Mouse (Mus musculus) embryo, embryonic 11 days (tissue): ENCODE measurements at regions not wholly inside any gene's neighbourhood (a gene's known extent, or its start where the extent isn't known, plus 50 kb on each side); places are given as distances from the start of the nearest gene placed in this dataset.

Source experiments
- DNase-seq: peaks from one replicate; pipeline ENCODE4 v3.0.0-alpha.2; 2015

DNA sequence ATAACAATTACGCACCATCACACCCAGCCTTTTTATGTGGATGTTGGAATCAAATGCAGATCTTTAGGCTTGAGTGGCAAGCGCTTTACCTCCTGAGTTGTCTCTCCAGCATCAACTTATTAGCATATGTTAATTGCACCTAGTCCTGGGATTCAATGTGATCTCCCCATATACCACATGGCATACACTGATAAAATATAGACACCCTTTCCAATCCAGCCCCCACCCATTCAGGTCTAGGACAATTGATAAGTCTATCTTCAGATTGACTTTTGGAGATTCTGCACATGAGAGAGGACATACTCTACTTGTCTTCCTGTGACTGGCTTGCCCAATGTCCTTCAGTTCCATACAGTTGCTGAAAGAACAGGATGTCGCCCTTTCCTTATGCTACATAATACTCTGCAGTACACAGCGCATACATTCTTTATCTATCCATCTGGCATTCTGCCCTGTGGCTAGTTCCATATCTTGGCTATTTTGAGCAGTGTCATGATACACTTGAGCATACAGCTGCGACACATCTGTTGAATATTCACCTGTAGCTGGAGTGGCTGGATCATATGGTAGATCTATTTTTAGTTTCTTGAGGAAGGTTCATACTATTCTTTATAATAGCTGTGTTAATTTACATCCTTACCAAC is 120.3 kb downstream of the Gsdmc2 start:
- DNase-seq: no peak

DNA sequence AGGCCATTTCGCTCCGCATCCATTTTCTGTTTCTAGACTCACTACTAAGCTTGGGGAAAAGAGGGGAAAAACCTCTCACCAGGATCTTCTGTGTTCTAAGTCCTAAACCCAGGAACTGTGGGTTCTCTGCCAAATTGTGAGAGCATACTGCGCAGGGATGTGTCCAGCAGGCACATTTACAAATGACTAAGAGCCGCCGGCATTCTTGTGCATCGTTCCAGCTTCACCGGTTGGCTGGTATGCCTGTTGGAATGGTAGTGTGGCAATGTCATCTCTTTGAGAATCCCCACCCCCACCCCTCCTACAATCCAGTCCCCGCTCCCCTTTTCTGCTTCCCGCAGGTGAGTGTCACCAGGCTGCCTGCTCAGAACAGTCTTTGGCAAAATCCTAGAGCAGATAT is 122.0 kb downstream of the Gsdmc2 start:
- no peak for DNase-seq

DNA sequence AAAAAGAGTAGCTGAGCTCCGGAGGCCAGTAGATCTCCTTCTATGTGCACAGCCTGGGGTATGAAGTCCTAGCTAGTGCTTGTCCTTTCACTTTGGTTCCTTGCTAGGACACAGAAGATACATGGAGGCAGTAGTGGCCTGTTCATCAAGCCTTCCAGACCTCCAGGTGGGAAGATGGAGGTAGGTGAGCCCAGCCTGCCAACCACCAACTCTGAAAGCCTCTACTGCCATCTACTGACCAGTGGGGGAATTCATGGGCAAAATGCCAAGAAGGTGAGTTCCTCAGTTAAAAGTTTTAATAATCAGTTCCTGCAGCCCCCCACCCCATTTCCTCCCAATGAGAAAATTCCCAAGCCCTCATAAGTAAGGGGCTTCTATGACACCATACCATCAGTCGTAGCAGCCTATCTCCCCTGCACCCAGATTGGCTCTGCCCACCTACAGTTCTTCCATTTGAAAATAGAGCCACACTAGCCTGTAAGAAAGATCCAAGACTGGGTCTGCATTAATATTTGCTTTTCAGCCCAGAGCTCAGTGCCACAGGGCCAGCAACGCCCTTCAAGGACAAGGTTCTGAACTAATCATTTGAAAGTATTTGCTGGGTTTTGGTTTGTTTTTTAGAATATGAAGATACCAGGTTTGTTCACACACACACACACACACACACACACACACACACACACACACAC is 123.2 kb downstream of the Gsdmc2 start:
- peak; percentile 71 for DNase-seq

DNA sequence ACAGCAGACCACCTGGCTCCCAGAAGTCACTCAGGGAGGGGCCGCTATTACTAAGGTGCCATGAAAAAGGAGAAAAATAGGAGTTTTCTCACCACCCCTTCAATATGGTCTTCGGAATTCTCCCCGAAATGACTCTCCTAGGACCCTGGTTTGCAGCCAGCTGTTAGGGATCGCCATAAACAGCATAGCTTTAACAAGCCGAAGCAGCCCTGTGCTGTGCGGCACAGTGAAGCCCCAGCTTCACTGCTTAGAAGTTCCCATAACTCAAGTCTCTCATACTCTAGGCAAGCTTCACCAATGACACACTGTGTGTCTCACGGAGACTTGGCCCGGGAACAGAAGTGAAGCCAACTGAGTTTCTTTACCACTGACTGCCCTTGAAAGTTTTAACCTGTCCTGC is 127.2 kb downstream of the Gsdmc2 start:
- no peak for DNase-seq

DNA sequence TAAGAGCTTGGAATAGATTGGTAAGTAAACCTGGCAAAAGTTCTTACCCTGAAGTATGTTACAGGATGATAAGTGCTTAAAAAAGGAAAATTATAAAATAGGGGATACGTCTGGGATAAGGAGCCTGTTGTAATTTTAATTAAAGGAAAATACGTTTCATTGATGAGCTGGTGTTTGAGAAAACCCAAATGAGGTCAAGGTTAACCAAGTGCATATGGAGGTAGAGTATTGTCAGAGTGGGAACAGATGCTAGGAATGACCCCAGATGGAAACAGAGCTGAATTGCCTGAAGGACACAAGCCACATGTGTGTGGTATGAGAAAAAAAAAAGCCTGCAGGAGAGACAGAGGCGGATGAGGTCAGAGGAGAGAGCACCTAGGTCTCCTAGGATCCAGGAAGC is 131.3 kb downstream of the Gsdmc2 start:
- peak; percentile 38 for DNase-seq

DNA sequence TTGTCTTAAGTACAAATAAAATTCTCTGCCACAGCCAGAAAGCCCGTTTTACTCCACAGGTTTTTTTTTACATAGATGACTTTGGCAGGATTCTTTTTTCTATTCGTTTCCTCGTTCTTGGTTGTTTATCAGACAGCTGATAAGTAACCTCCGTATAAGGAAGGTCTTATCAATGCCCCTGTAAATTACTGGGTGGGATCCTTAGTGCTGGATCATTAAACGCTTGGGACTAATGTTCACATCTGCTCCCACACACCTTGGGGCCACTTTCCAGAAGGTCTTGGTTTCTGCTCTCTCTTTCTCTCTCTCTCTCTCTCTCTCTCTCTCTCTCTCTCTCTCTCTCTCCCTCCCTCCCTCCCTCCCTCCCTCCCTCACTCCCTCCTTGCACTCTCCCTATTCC is 134.6 kb downstream of the Gsdmc2 start:
- no peak for DNase-seq

DNA sequence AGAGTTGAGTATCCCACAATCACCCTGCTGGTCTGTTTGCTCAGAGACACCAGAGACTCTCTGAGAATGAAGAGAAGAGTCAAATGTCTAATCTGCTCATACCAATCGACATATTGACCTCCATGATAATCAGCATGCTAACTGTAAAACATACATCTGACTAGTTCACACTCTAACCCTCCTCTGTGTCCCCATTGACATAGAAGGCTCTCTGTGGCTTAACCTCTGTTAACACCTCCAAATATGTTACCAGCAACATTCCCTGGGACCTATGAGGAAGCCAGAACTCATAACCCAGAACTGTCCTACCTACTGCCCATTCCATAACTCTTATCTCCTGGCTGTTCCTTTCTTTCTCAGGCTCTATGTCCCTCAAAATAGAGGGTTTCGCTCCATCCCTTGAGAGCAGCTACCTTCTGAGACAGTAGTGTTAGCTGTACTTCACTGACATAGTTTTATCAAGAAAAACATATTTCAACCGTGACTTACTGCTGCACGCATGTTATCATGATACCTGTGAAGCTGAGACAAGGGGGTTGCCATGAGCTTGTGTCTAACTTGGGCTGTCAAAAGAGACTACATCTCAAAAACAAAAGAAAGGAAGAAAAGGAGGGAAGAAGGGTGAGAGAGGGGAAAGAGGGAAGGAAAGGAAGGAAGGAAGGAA is 135.6 kb downstream of the Gsdmc2 start:
- no peak for DNase-seq

DNA sequence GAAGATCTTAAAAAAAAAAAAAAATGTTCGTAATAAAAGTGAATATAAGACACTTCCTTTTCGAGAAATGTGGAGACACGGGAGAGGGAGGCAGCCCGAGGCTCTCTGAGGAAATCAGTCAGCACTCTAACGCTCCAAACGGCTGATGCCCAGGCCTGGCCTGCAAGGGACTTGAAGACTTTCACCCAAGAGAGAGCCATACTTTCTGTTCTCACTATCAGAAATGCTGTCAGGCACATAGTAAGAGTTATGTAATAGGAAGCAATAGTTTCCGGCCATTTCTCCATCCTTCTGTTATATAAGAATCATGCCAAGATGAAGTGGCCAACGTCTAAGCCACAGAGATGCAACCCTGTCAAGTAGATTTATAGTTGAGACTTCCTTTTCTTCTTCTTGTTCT is 140.3 kb downstream of the Gsdmc2 start:
- no peak for DNase-seq

DNA sequence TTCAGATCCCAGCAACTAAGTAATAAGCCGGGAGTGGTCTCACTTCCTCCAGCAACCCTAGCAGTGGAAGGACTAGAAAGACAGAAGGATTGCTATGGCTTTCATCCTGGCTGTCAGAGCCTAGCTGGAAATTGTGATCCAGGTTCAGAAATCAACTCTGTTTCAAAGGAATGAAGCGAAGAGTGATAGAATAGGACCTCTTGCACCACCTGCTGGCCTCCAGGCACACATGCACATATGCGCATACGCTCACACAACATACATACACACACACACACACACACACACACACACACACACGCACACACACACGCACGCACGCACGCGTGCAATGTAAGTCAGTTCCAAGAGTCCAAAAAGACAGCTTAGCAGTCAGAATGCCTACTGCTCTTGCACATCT is 147.1 kb downstream of the Gsdmc2 start:
- no peak for DNase-seq

DNA sequence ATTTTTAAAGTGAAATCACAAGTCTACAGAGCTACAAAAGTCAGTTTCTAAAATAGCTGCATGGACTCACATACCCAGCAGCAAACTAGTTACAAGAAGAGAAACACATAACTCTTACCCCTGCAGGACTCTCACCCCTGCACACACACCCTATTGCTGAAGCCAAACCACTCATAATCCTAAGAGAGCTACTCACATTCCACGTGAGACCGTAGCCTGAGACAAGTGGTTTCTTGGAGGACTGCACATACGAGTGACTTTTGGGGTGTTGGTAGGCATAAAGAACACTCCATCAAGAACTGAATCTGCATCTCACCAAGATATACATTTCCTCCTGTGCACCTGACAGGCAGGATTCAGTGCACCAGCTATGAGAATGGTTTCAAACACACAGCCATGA is 150.8 kb downstream of the Gsdmc2 start:
- DNase-seq: no peak

DNA sequence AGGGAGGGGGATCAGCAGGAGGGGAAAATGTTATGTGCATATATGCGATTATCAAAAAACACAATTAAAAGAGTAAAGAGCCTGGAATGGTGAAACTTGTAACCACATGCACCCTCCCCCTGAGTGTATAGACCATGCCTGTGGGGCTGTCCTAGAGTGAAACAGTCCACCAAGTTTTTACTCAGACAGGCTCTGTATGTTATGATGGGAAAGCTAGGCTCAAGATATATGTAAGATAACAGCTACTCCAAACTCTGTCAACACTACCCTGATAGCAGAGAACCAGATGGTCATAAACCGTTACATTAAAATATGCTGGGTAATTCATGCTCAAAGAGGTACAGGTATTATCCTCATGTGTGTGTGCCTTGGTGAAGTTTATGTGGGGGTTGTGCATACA is 151.4 kb downstream of the Gsdmc2 start:
- DNase-seq: no peak

DNA sequence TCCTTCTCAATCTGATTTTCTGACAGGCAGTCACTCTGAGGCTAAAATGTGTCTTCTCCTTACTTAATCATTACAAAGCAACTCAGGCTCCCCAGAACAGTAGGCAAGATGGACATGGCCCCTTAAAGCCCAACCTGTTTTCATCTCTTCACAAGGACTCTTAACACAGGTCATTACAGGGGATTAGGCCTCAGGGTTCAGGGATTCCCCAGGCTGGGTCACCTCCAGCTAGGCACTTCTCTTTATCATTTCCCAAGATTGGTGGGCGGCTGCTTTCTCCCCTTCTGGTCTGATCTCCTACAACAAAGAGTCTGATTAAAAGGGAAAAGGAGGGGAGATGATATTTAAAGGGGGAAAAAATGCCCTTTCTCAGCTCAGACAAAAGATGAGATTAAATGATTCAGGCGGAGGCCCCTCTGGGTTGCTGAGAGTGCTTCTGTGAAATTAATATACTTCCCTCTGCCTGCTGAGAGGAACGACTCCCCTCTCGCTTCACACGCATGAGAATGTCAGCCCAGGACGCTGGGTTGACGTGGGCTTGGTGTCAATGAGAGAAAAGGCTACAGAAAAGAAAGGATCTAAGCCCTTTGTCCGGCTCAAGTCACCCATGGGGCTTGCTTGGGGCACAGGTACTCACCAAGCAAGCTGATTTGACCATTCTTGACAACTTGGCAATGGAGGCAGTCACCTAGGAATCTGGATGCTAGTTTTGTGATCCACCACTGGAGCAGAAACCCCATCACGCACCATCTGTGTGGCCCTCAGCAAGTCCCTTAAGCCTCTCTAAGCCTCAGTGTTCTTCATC is 152.3 kb downstream of the Gsdmc2 start:
- peak; percentile 19 for DNase-seq

DNA sequence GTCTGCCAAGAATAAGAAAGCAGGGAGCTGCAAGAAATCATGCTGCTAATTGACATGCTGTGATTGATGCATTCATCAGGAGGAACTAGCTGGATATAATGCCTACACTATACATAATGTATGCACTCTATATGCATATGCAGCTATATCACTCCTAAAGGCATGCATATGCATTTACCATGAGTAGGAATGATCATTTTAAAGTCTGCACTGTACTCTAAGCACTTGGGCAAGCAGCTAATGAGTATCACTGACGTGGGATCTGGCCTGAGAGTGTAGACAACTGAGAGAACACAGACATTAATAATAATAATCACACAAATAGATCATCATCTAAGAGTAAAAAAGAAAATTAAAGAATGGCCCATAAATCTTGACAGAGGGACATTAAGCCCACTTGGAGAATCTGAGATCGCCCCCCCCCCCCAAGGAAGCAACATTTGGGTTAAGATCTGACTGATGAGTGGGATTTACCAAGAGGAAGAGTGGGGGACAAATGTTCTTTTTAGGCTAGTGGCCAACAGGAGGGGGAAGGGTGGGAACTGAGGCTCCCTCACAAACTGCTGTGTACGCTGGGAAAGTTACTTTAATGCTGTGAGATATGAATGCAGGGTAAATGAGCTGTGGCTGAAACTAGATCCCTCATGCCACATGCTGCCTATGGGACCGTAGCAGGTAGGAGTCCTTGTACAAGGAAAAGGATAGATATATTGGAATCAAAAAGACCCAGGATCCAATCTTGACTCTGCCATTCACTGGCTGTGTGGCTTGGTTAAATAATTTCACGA is 155.0 kb downstream of the Gsdmc2 start:
- no peak for DNase-seq

DNA sequence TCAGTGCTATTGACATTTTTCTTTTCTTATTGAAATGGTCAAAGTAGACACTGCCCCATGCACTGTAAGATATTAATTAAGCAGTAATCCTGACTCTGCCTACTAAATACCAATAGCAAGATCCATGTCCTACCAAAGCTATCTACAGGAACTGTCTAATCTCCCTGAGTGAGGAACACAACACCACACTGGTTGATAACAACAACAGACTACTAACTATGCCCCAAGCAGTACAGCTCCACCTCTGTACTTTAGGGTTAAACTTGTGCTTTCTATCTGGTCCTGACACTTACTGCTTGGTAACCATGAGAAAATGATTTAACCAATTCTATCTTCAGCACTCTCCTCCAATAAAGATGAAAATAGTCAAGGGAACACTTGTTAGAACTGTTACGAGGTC is 157.1 kb downstream of the Gsdmc2 start:
- no peak for DNase-seq

DNA sequence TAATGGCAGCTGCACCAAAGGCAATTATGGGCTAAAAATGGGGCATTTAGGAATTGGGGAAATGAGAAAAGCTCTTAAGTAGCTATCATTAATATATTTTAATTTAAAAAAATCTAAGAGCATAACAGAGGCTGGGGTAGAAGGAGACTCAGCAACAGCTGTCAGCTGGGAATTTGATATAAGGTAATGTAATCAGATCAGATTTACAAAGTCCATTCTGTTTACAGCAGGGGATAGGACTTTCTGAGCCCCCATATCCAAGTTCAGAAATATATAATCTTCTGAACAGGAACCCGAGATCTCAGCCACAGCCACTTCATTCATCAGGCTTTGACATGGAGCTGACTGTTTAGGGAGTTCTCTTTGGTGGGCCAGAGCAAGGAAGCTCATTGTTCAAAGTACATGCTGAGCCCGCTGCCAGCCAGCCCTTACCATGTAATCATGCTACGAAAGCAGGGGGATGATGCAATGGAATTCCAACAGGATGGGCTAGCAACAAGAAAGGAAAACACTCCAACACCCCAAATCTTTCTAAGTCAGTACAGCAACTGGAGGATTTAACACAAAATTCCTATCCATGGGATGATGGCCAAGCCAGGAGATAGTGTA is 157.9 kb downstream of the Gsdmc2 start:
- no peak for DNase-seq

DNA sequence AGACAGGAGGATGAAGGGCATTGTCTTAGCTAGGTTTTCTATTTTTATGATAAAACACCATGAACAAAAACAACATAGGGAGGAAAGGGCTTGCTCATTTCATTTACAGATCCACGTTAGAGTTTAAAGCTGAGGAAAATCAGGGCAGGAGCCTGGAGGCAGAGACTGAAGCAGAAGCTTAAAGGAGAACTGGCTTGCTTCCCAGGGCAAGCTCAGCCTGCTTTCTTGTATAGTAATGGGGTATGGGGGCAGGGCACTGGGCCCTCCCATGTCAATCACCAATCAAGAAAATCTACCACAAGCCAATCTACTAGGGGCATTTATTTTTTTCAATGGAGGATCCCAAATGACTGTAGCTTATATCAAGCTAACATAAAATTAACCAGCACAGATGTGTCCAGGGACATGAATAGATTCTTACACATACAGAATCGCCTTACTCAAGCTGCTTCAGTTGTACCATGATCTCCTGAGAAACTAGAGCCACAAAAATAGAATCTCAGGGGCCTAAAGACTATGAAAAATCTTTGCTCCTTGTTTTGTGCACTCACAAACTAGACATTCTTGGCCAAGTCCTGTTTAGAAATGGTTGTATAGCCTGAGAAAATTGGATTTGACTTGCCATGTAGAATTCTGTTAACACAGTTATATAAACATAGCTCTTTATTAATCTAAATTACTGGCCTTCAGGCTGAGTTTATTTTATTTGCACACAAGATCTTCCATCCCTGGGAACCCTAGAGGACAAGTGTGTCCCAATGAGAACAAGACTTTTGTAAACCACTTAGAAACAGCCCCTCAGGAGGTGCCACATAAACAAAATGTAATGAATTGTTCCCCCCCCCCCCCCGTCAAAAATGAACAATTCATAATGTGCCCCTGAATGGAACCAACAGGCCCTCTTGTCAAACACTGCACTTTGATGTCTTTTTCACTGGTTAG is 164.7 kb downstream of the Gsdmc2 start:
- no peak for DNase-seq

DNA sequence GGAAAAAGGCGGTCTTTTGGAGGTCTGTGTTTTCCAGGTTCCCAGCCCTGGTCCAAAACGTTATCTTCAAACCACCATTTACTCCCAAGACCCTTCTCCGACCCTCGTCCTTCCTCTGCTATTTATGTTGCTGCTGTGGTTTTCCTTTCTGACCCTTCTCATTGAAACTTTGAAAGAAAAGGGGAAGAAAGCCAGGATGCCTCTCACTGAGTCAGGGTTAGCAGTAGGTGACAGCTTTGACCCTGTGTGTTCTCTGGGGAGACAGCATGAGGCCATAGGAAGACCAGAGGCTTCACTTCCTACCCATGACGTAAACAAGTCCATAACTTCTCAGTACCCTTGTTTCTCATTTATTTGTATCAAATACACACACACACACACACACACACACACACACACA is 166.1 kb downstream of the Gsdmc2 start:
- DNase-seq: no peak

DNA sequence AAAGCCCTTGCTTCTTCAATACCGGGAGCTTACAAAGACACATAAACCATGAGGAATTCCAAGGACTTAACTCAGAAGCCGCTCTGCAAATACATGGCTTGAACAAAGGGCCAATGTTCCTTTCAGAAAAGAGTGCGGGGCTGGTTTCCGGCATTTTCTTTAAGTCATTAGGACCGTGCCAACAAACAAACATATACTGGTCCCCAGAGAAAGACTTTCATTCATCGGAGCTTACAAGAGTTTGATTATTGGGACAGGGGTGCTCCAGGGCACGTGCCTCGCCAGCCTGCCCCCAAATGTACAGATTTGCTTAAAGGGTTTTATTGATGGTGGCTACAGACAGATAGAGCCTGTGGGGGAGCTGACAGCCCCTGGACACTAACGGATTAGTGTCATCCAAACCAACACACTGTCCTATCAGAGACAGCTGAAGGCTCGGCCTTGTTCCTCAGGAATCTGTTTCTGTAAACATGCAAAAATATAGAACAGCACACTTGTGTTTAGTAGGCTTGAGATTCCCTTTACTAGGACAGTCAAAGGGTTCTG is 169.4 kb downstream of the Gsdmc2 start:
- DNase-seq: peak; percentile 36

DNA sequence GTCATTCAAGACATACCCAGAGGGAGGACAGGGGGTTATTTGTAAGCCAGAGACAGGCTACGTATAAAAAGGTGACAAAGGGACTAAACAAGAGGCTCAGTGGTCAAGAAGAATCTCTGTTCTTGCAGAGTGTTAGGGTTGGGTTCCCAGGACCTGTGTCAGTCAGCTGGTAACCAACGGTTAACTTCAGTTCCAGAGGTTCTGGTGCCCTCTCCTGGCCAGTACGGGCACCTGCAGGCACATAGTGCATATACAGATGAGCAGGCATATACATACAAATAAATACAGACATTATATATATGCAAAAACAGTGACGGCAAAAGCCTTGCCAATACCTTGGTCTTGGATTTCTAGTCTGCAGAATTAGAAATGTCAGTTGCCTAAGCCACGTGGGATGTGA is 170.6 kb downstream of the Gsdmc2 start:
- DNase-seq: no peak

DNA sequence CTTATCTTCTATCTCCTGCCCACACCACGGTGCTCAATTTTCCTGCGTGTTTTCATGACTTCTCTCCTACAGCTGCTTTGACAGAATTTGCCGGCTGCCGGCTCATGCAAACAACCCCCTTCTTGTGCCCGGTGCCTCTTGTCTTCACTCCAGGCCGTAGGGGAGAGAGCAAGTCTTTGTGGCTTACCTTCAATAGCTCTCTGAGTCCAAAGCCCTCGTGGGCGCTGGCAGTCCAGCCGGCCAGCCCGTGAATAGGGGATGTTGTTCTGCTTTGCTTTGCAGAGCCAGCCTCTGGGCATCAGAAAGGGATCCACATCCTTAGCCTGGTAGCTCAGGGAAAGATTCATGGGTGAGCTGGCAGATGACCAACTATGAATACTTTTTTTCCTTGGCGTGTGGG is 173.9 kb downstream of the Gsdmc2 start:
- DNase-seq: no peak

DNA sequence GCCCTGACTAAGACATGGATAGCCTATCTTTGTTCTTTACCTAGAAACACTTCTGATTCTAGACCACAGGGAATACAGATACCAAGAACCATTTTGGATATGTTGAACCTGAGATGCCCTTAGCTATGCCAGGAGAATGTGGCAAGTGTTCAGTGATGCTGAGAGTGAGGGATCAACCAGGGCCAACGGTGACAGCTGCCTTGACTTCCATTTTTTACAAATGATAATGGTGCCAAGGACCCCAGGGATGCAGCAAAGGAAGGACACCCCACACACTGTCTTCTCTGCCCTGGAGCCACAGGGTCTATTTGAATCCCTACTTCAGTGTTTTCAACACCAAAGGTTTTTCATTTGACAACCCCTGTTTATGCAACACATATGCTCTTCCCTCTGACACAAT is 174.4 kb downstream of the Gsdmc2 start:
- DNase-seq: no peak
